Mouse (Mus musculus) CH12.LX (cell line): ENCODE data around the gene Rpl3l. TPM values are rescaled to one million over a fixed set of nuclear protein-coding genes. Genes with fewer than 3 reads are reported as not detected.

ENCODE experiments used
- DNase-seq: peaks from one replicate; pipeline ENCODE4 v3.0.0-alpha.2; 2013; ENCODE audit errors: extremely low read depth
- H3K27ac ChIP-seq: 2 replicates; pipeline ENCODE4 v1.5.1; 2012; ENCODE audit warnings: low read depth, mild to moderate bottlenecking, control low read depth, moderate library complexity; ENCODE audit not compliant: insufficient read depth
- H3K27me3 ChIP-seq: replicated peaks from 2 replicates; pipeline ENCODE3; 2012; ENCODE audit warnings: inconsistent platforms
- H3K36me3 ChIP-seq, 2 experiments: replicated peaks in 1 of 2; 2 replicates each; pipeline versions ENCODE3 to v1.6.1; 2012; ENCODE audit warnings: inconsistent platforms in 1 of 2, low read length in 1 of 2, mild to moderate bottlenecking in 1 of 2, mixed read lengths in 1 of 2, moderate library complexity in 1 of 2; ENCODE audit not compliant: control insufficient read depth in 1 of 2, insufficient read depth in 1 of 2
- H3K4me1 ChIP-seq, 2 experiments: 2 replicates each; pipeline ENCODE4 v1.6.1; 2012; ENCODE audit warnings: inconsistent platforms in 1 of 2, moderate library complexity in 1 of 2; ENCODE audit not compliant: insufficient read depth in 2 of 2, control insufficient read depth in 1 of 2
- H3K4me2 ChIP-seq: 2 replicates; pipeline ENCODE4 v1.6.1; 2012; ENCODE audit warnings: low read depth, mild to moderate bottlenecking, control low read depth; ENCODE audit not compliant: poor library complexity, insufficient read depth, severe bottlenecking
- H3K4me3 ChIP-seq, 3 experiments: fragments of 150-350 bp in 1 of 3; sonication (generic) in 1 of 3; replicated peaks in 1 of 3; 2 replicates each; pipeline versions ENCODE3 to v1.5.1; 2011 to 2012; ENCODE audit warnings: low read depth in 2 of 3, low read length in 2 of 3, mild to moderate bottlenecking in 2 of 3, moderate library complexity in 2 of 3, control low read depth in 1 of 3, improper control_type of control experiment in 1 of 3, inconsistent platforms in 1 of 3, mixed read lengths in 1 of 3; ENCODE audit not compliant: poor library complexity in 1 of 3
- H3K79me2 ChIP-seq: replicated peaks from 2 replicates; pipeline ENCODE4 v1.6.1; 2012; ENCODE audit warnings: mild to moderate bottlenecking, moderate library complexity; ENCODE audit not compliant: control insufficient read depth, poor library complexity, insufficient read depth, severe bottlenecking; ENCODE audit errors: extremely low read depth
- H3K9ac ChIP-seq: 2 replicates; pipeline ENCODE4 v1.6.1; 2012; ENCODE audit warnings: low read depth, mild to moderate bottlenecking, control low read depth, moderate library complexity; ENCODE audit not compliant: insufficient read depth
- H3K9me3 ChIP-seq: replicated peaks from 2 replicates; pipeline ENCODE3; 2012; ENCODE audit warnings: low read length, inconsistent platforms, mixed read lengths
- CHD1 ChIP-seq: IDR thresholded peaks from 2 replicates; pipeline ENCODE4 v1.6.1; 2012; ENCODE audit warnings: low read depth, low read length, improper control_type of control experiment, inconsistent platforms
- CHD2 ChIP-seq: IDR thresholded peaks from 2 replicates; pipeline ENCODE4 v1.6.1; 2011; ENCODE audit warnings: low read length, improper control_type of control experiment
- CTCF ChIP-seq, 2 experiments: IDR thresholded peaks in 1 of 2; conservative IDR thresholded peaks in 1 of 2; 2 replicates each; pipeline ENCODE4 v1.5.1; 2011 to 2012; ENCODE audit warnings: low read depth in 2 of 2, low read length in 2 of 2, improper control_type of control experiment in 1 of 2, inconsistent platforms in 1 of 2, mild to moderate bottlenecking in 1 of 2, moderate library complexity in 1 of 2
- EP300 ChIP-seq: IDR thresholded peaks from 2 replicates; pipeline ENCODE4 v1.6.1; 2011; ENCODE audit warnings: low read length, improper control_type of control experiment
- ETS1 ChIP-seq: conservative IDR thresholded peaks from 2 replicates; pipeline ENCODE4 v1.6.1; 2012; ENCODE audit warnings: low read depth, mild to moderate bottlenecking, inconsistent platforms, low read length, improper control_type of control experiment, moderate library complexity
- HCFC1 ChIP-seq: IDR thresholded peaks from 2 replicates; pipeline ENCODE4 v1.6.1; 2012; ENCODE audit warnings: low read depth, mild to moderate bottlenecking, inconsistent platforms, low read length, improper control_type of control experiment
- JUN ChIP-seq: IDR thresholded peaks from 2 replicates; pipeline ENCODE4 v1.6.1; 2011; ENCODE audit warnings: low read depth, mild to moderate bottlenecking, low read length, improper control_type of control experiment, moderate library complexity; ENCODE audit not compliant: insufficient read depth
- JUND ChIP-seq: conservative IDR thresholded peaks from 2 replicates; pipeline ENCODE4 v1.6.1; 2011; ENCODE audit warnings: low read depth, low read length, improper control_type of control experiment
- KAT2A ChIP-seq: IDR thresholded peaks from 2 replicates; pipeline ENCODE4 v1.6.1; 2012; ENCODE audit warnings: low read length, improper control_type of control experiment, inconsistent platforms; ENCODE audit not compliant: insufficient replicate concordance
- MAFK ChIP-seq: IDR thresholded peaks from 2 replicates; pipeline ENCODE4 v1.6.1; 2011; ENCODE audit warnings: low read length, improper control_type of control experiment; ENCODE audit not compliant: insufficient replicate concordance
- MAX ChIP-seq: IDR thresholded peaks from 2 replicates; pipeline ENCODE4 v1.6.1; 2011; ENCODE audit warnings: low read length, improper control_type of control experiment
- MAZ ChIP-seq: IDR thresholded peaks from 2 replicates; pipeline ENCODE4 v1.6.1; 2012; ENCODE audit warnings: low read depth, mild to moderate bottlenecking, inconsistent platforms, low read length, improper control_type of control experiment, moderate library complexity
- MEF2A ChIP-seq: IDR thresholded peaks from 2 replicates; pipeline ENCODE4 v1.6.1; 2014; ENCODE audit warnings: low read depth, mild to moderate bottlenecking, inconsistent platforms, low read length, improper control_type of control experiment, borderline replicate concordance
- NELFE ChIP-seq: IDR thresholded peaks from 2 replicates; pipeline ENCODE4 v1.6.1; 2011; ENCODE audit warnings: low read depth, low read length, improper control_type of control experiment
- NRF1 ChIP-seq: IDR thresholded peaks from 2 replicates; pipeline ENCODE4 v1.6.1; 2014; ENCODE audit warnings: low read depth, mild to moderate bottlenecking, inconsistent platforms, low read length, improper control_type of control experiment, moderate library complexity
- POLR2A ChIP-seq: IDR thresholded peaks from 2 replicates; pipeline ENCODE4 v1.6.1; 2011; ENCODE audit warnings: low read depth, mild to moderate bottlenecking, improper control_type of control experiment, low read length
- POLR2AphosphoS2 ChIP-seq: IDR thresholded peaks from 2 replicates; pipeline ENCODE4 v1.6.1; 2011; ENCODE audit warnings: low read depth, low read length, improper control_type of control experiment
- RCOR1 ChIP-seq: conservative IDR thresholded peaks from 2 replicates; pipeline ENCODE4 v1.6.1; 2012; ENCODE audit warnings: low read depth, mild to moderate bottlenecking, inconsistent platforms, low read length, improper control_type of control experiment
- SIN3A ChIP-seq: IDR thresholded peaks from 2 replicates; pipeline ENCODE4 v1.6.1; 2012; ENCODE audit warnings: low read length, improper control_type of control experiment, inconsistent platforms
- SMC3 ChIP-seq: IDR thresholded peaks from 2 replicates; pipeline ENCODE4 v1.6.1; 2011; ENCODE audit warnings: low read depth, low read length, improper control_type of control experiment
- TBP ChIP-seq: conservative IDR thresholded peaks from 2 replicates; pipeline ENCODE4 v1.6.1; 2011; ENCODE audit warnings: low read depth, low read length, improper control_type of control experiment
- USF2 ChIP-seq: conservative IDR thresholded peaks from 2 replicates; pipeline ENCODE4 v1.6.1; 2011; ENCODE audit warnings: low read depth, low read length, improper control_type of control experiment
- ZMIZ1 ChIP-seq: IDR thresholded peaks from 2 replicates; pipeline ENCODE4 v1.6.1; 2012; ENCODE audit warnings: low read depth, mild to moderate bottlenecking, inconsistent platforms, low read length, improper control_type of control experiment
- dilution Hi-C: fragments of 300-500 bp; cut with MboI; formaldehyde crosslinking; loops from 2 replicates; pipeline ENCODE4 v1.14.3; 2020; ENCODE audit warnings: low sequenced_read_pairs; ENCODE audit not compliant: extremely low pct_unique_long_range_greater_than_20kb, extremely low pct_ligation_motif_present
- in situ Hi-C: fragments of 300-500 bp; cut with MboI; formaldehyde crosslinking; loops from 3 replicates; pipeline ENCODE4 v1.14.3; 2019; ENCODE audit warnings: low sequenced_read_pairs, low pct_ligation_motif_present, low pct_unique_long_range_greater_than_20kb, mixed read lengths
- polyA plus RNA-seq: library from polyadenylated mRNA; unstranded; fragments of >175 nt; gene quantifications from 2 replicates; pipeline ENCODE4 v1.2.1, GENCODE M21; 2012; ENCODE audit warnings: low read depth; ENCODE audit not compliant: insufficient read length
- total RNA-seq, 2 experiments: library from RNA; depleted of rRNA; stranded (reverse); fragments of 300-350 nt in 1 of 2; fragments of >200 nt in 1 of 2; gene quantifications; 2 replicates each; pipeline ENCODE4 v1.2.3; 2012 to 2014

Rpl3l gene
- total and polyA plus RNA-seq, 3 experiments: 0.91 TPM; not detected in 2

- TF ChIP-seq MEF2A: no peak
- TF ChIP-seq ZMIZ1: peak; percentile 83; the same call in 1 of the 2 replicates
- TF ChIP-seq SMC3: no peak
- TF ChIP-seq NRF1: 0 out of 2 replicates have a peak, but pooled peaks have one; percentile 10
- no peak for TF ChIP-seq KAT2A
- TF ChIP-seq MAX: no peak
- TF ChIP-seq POLR2AphosphoS2: peak; percentile 98
- TF ChIP-seq POLR2A: peak; percentile 63
Measured at GRCm38 (mm10) chr17:24722220-24722924, 5.2 kb upstream of the Rpl3l start (continued).

- peak overlapping the region; percentile 90 for H3K9ac ChIP-seq
- H3K36me3 ChIP-seq: peaks cover 24 to 25% of the 10 kb centered on the region in 2 experiments
- no peaks in the 10 kb centered on the region for H3K27me3 ChIP-seq
- dilution Hi-C loops (no loop called here), in situ Hi-C loops (no loop called here)
- no peaks in the 10 kb centered on the region for H3K9me3 ChIP-seq
- peak; percentile 5 for TF ChIP-seq POLR2A
- no peak for TF ChIP-seq JUN
- no peak for TF ChIP-seq RCOR1
- no peak for TF ChIP-seq HCFC1
- peak; percentile 62; the same call in 1 of the 2 replicates for TF ChIP-seq POLR2AphosphoS2
- peak; percentile 23; the same call in 1 of the 2 replicates for TF ChIP-seq CHD2
- TF ChIP-seq SIN3A: peak; percentile 25; the same call in 1 of the 2 replicates
- peak; percentile 55 for DNase-seq
- H3K79me2 ChIP-seq: peaks cover 47% of the 10 kb centered on the region
- peak overlapping the region; percentile 56 for H3K27ac ChIP-seq
- peak overlapping the region; percentile 98 for H3K4me2 ChIP-seq
- peaks cover 5 to 20% of the 10 kb centered on the region in 2 experiments; a peak in 3 of 4 replicates for H3K4me1 ChIP-seq
- H3K4me3 ChIP-seq: peak overlapping the region; percentile 66 to 89 (median 89)
Measured at GRCm38 (mm10) chr17:24723122-24723880, 4.3 kb upstream of the Rpl3l start.

- H3K27me3 ChIP-seq: no peaks in the 10 kb centered on the region
- peaks cover 20 to 21% of the 10 kb centered on the region in 2 experiments for H3K36me3 ChIP-seq
- H3K9me3 ChIP-seq: no peaks in the 10 kb centered on the region
- dilution Hi-C loops (no loop called here), in situ Hi-C loops (no loop called here)
- peak overlapping the region; percentile 56 for H3K27ac ChIP-seq
- TF ChIP-seq TBP (no peak), POLR2AphosphoS2 (no peak), CHD2 (no peak), MEF2A (no peak), MAZ (no peak), JUND (no peak), MAX (no peak), NRF1 (no peak), NELFE (no peak), MAFK (no peak), HCFC1 (no peak), ETS1 (no peak), EP300 (no peak), CHD1 (no peak), CTCF (conservative IDR thresholded peaks at IDR 0.05 in 1 of 2, IDR thresholded peaks at IDR 0.05 in 1 of 2; ENCODE audit: low read depth in 2 of 2, low read length in 2 of 2) (no peak), USF2 (no peak)
- H3K79me2 ChIP-seq: peaks cover 42% of the 10 kb centered on the region
- DNase-seq: no peak
- H3K4me1 ChIP-seq: peaks cover 5 to 15% of the 10 kb centered on the region in 2 experiments; a peak in 3 of 4 replicates
- H3K4me3 ChIP-seq: peak overlapping the region; percentile 66 to 89 (median 89)
- H3K9ac ChIP-seq: peak overlapping the region; percentile 90
- peak overlapping the region; percentile 98 for H3K4me2 ChIP-seq
Measured at GRCm38 (mm10) chr17:24723881-24724180, 3.8 kb upstream of the Rpl3l start.
